Mouse (Mus musculus) layer of hippocampus, postnatal 36 days (tissue): Measurements from ENCODE around the gene Kcna4. TPM values are rescaled to one million over a fixed set of nuclear protein-coding genes. Genes with fewer than 3 reads are reported as not detected.
A peak's percentile ranks its signal among the peaks of the same experiment; 100 is the strongest.

Source experiments
- DNase-seq, 2 experiments: peaks; one replicate each; pipeline ENCODE4 v3.0.0; 2022
- total RNA-seq, 2 experiments: library from RNA; stranded (reverse); gene quantifications; 2 replicates each; pipeline ENCODE4 v1.2.3; 2021

The Kcna4 gene
- 10 to 100 TPM; 39.2 to 40.7 TPM for total RNA-seq

- peak; percentile 72 to 74 for DNase-seq
Measured at GRCm38 (mm10) chr2:107289990-107290696, at the start of gene Kcna4. Kcna4 (plus strand) TSS chr2:107290639.

- no peak for DNase-seq
Measured at GRCm38 (mm10) chr2:107258091-107258490, 32.3 kb upstream of the Kcna4 start.

GRCm38 (mm10) chr2:107266251-107266650 lies 24.2 kb upstream of the Kcna4 start:
- DNase-seq = no peak

- DNase-seq = no peak
Measured at GRCm38 (mm10) chr2:107270050-107270449, 20.4 kb upstream of the Kcna4 start.

GRCm38 (mm10) chr2:107290697-107291019 lies 219 bp downstream of the Kcna4 start:
- DNase-seq = no peak

- peak; percentile 38 to 50 for DNase-seq
Measured at GRCm38 (mm10) chr2:107291142-107291541, 703 bp downstream of the Kcna4 start.

- no peak for DNase-seq
Measured at GRCm38 (mm10) chr2:107294521-107294920, 4.1 kb downstream of the Kcna4 start.

- DNase-seq = no peak
Measured at GRCm38 (mm10) chr2:107301886-107302285, 11.4 kb downstream of the Kcna4 start.

- DNase-seq = no peak
Measured at GRCm38 (mm10) chr2:107304707-107305106, 14.3 kb downstream of the Kcna4 start.

GRCm38 (mm10) chr2:107306077-107306476 lies 15.6 kb downstream of the Kcna4 start:
- no peak for DNase-seq

- no peak for DNase-seq
Measured at GRCm38 (mm10) chr2:107318636-107319035, 28.2 kb downstream of the Kcna4 start.

- no peak for DNase-seq
Measured at GRCm38 (mm10) chr2:107321596-107322226, 31.3 kb downstream of the Kcna4 start.

GRCm38 (mm10) chr2:107324090-107324489 lies 33.7 kb downstream of the Kcna4 start:
- DNase-seq = no peak

- no peak for DNase-seq
Measured at GRCm38 (mm10) chr2:107327276-107327675, 36.8 kb downstream of the Kcna4 start.

GRCm38 (mm10) chr2:107341291-107341690 lies 50.9 kb downstream of the Kcna4 start:
- DNase-seq = no peak

- no peak for DNase-seq
Measured at GRCm38 (mm10) chr2:107344807-107345206, 54.4 kb downstream of the Kcna4 start.

- no peak for DNase-seq
Measured at GRCm38 (mm10) chr2:107345299-107345698, 54.9 kb downstream of the Kcna4 start.

Other genes starting within 250 kb of the Kcna4 start
- gene Fshb, start 231.0 kb upstream of the Kcna4 start, total RNA-seq = not detected